Mouse (Mus musculus) neutrophil, adult 83 days (primary cell): ENCODE results near the gene Dnah2. TPM values are rescaled to one million over a fixed set of nuclear protein-coding genes. Genes with fewer than 3 reads are reported as not detected.

Experiments
- total RNA-seq, 2 experiments: library from RNA; stranded (reverse); gene quantifications; one replicate each; pipeline ENCODE4 v1.2.4; 2023

Gene Dnah2
- 1 to 10 TPM; 9.6 to 9.8 TPM for total RNA-seq

GRCm38 (mm10) chr11:69549060-69549656 lies at the start of gene Dnah2:
Dnah2 (minus strand) TSS chr11:69549110.

GRCm38 (mm10) chr11:69580091-69580514 lies 31.2 kb upstream of the Dnah2 start, which contains the start of the genes Wrap53 and Trp53:
Wrap53 (minus strand) TSS chr11:69580255.
Trp53 (plus strand) TSS chr11:69580359.

GRCm38 (mm10) chr11:69559851-69560765 lies 11.2 kb upstream of the Dnah2 start, which contains the start of gene Efnb3:
Efnb3 (minus strand) TSS chr11:69560205.

GRCm38 (mm10) chr11:69413221-69414181 lies 135.4 kb downstream of the Dnah2 start, which contains the start of gene Kdm6b:
Kdm6b (minus strand) TSS chr11:69413675.

GRCm38 (mm10) chr11:69398059-69398458 lies 150.9 kb downstream of the Dnah2 start, which contains the start of gene Tmem88:
Tmem88 (minus strand) TSS chr11:69398234.

GRCm38 (mm10) chr11:69395235-69395633 lies 153.7 kb downstream of the Dnah2 start, which contains the start of the genes Naa38 and Cyb5d1:
Naa38 (plus strand) TSS chr11:69395487.
Cyb5d1 (minus strand) TSS chr11:69395631.

Other genes with a start within 250 kb of the Dnah2 start
- gene Cntrob, start 225.3 kb downstream of the Dnah2 start, total RNA-seq, result 10 to 100 TPM; 12.5 to 15.6 TPM
- 10 to 100 TPM; 44.7 to 46.6 TPM for gene Trappc1, start 225.1 kb downstream of the Dnah2 start, total RNA-seq
- under 1 TPM; 0.31 to 0.42 TPM for gene Kcnab3, start 222.9 kb downstream of the Dnah2 start, total RNA-seq
- gene Rnf227, start 208.6 kb downstream of the Dnah2 start, total RNA-seq, result 1 to 10 TPM in 1 of 2 experiments, under 1 TPM in 1; 0.75 to 1.1 TPM
- 10 to 100 TPM; 12.7 to 16.7 TPM for gene Chd3, start 179.7 kb downstream of the Dnah2 start, total RNA-seq
- gene Naa38, start 153.6 kb downstream of the Dnah2 start, total RNA-seq, result 10 to 100 TPM; 47.3 to 48.0 TPM
- 10 to 100 TPM; 23.5 to 27.2 TPM for gene Cyb5d1, start 153.5 kb downstream of the Dnah2 start, total RNA-seq
- gene Tmem88, start 150.9 kb downstream of the Dnah2 start, total RNA-seq, result 10 to 100 TPM in 1 of 2 experiments, 1 to 10 TPM in 1; 9.2 to 11.9 TPM
- 100 to 1,000 TPM; 148 to 175 TPM for gene Kdm6b, start 135.4 kb downstream of the Dnah2 start, total RNA-seq
- under 1 TPM; 0.18 to 0.20 TPM for gene Efnb3, start 11.1 kb upstream of the Dnah2 start, total RNA-seq
- gene Wrap53, start 31.1 kb upstream of the Dnah2 start, total RNA-seq, result 1 to 10 TPM; 9.0 to 9.8 TPM
- gene Trp53, start 31.2 kb upstream of the Dnah2 start, total RNA-seq, result 10 to 100 TPM; 59.1 to 59.7 TPM
- gene Atp1b2, start 56.8 kb upstream of the Dnah2 start, total RNA-seq, result 1 to 10 TPM; 5.4 to 6.9 TPM
- not detected for gene Shbg, start 68.8 kb upstream of the Dnah2 start, total RNA-seq
- not detected for gene Sat2, start 72.9 kb upstream of the Dnah2 start, total RNA-seq
- 10 to 100 TPM; 42.3 to 53.2 TPM for gene Fxr2, start 83.9 kb upstream of the Dnah2 start, total RNA-seq
- gene Sox15, start 106.2 kb upstream of the Dnah2 start, total RNA-seq, result under 1 TPM in 1 of 2 experiments, not detected in 1; 0.55 TPM
- 10 to 100 TPM; 51.6 to 54.9 TPM for gene Mpdu1, start 113.5 kb upstream of the Dnah2 start, total RNA-seq
- gene Cd68, start 117.0 kb upstream of the Dnah2 start, total RNA-seq, result 100 to 1,000 TPM; 138 to 157 TPM
- gene Eif4a1, start 123.3 kb upstream of the Dnah2 start, total RNA-seq, result 100 to 1,000 TPM; 554 to 653 TPM
- 10 to 100 TPM; 64.7 to 65.2 TPM for gene Senp3, start 133.0 kb upstream of the Dnah2 start, total RNA-seq
- 10 to 100 TPM; 15.8 to 16.0 TPM for gene Tnfsf13, start 136.7 kb upstream of the Dnah2 start, total RNA-seq
- 1 to 10 TPM; 7.9 to 8.7 TPM for gene Tnfsf12, start 146.7 kb upstream of the Dnah2 start, total RNA-seq
- 1 to 10 TPM; 4.7 to 5.5 TPM for gene Tnfsfm13, start 147.0 kb upstream of the Dnah2 start, total RNA-seq
- 10 to 100 TPM; 82.6 to 86.1 TPM for gene Polr2a, start 209.5 kb upstream of the Dnah2 start, total RNA-seq
- not detected for gene Slc35g3, start 212.9 kb upstream of the Dnah2 start, total RNA-seq
- 1 to 10 TPM; 2.4 to 3.3 TPM for gene Zbtb4, start 216.8 kb upstream of the Dnah2 start, total RNA-seq
- 1 to 10 TPM in 1 of 2 experiments, under 1 TPM in 1; 0.79 to 1.9 TPM for gene Chrnb1, start 246.8 kb upstream of the Dnah2 start, total RNA-seq